Mouse (Mus musculus) cerebellum, postnatal 36 days (tissue): ENCODE data around the gene Cltc.

Experiments used
- DNase-seq, 2 experiments: peaks; one replicate each; pipeline ENCODE4 v3.0.0; 2021 to 2022; ENCODE audit warnings: mixed read lengths in 2 of 2

The Cltc gene

DNA sequence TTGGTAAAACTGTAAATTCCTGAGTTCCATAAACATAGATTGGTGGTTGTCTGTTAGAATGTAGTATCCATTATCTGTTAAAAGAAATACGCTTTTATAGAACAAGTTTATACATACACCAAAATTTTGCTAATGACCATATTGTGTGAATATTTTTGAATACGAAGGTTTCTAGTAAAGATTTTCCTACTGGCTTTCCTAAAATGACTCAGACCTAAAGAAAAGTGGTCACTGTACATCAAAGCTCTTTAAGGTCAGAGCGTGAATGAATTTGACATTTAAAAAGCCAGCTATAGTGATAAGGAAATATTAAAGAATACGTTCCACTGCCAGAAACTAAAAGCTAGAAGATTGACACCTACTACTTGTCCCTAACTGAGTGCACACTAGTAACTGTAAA is 112.8 kb downstream of the Cltc start:
- no peak for DNase-seq
